Mouse (Mus musculus): ENCODE results near the gene Slc25a23.
"Not testable (repeated sequence)": the region's sequence is repeated elsewhere in the genome, so short reads cannot be mapped to it uniquely, and the experiment has no call there.

The Slc25a23 gene

GRCm38 (mm10) chr17:57078336-57078735 lies 18.7 kb upstream of the Slc25a23 start, which contains the start of gene Dennd1c:
Gene Dennd1c, minus strand, starts transcription at chr17:57078514.
- no peak for ATAC-seq (ENCODE audit: insufficient number of reproducible peaks, low FRiP score, low TSS enrichment)

GRCm38 (mm10) chr17:57076916-57077315 lies 17.3 kb upstream of the Slc25a23 start:
- ATAC-seq (ENCODE audit: insufficient number of reproducible peaks, low FRiP score, low TSS enrichment): no peak

GRCm38 (mm10) chr17:57070699-57071098 lies 11.0 kb upstream of the Slc25a23 start:
- no peak for ATAC-seq (ENCODE audit: insufficient number of reproducible peaks, low FRiP score, low TSS enrichment)

- no peak for ATAC-seq (ENCODE audit: insufficient number of reproducible peaks, low FRiP score, low TSS enrichment)
Measured at GRCm38 (mm10) chr17:57070272-57070671, 10.6 kb upstream of the Slc25a23 start.

- ATAC-seq (ENCODE audit: insufficient number of reproducible peaks, low FRiP score, low TSS enrichment): no peak
Measured at GRCm38 (mm10) chr17:57066908-57067307, 7.2 kb upstream of the Slc25a23 start.

- no peak for ATAC-seq (ENCODE audit: insufficient number of reproducible peaks, low FRiP score, low TSS enrichment)
Measured at GRCm38 (mm10) chr17:57063031-57063430, 3.4 kb upstream of the Slc25a23 start.

- ATAC-seq (ENCODE audit: insufficient number of reproducible peaks, low FRiP score, low TSS enrichment): no peak
Measured at GRCm38 (mm10) chr17:57062548-57062947, 2.9 kb upstream of the Slc25a23 start.

GRCm38 (mm10) chr17:57062011-57062521 lies 2.4 kb upstream of the Slc25a23 start:
- ATAC-seq (ENCODE audit: insufficient number of reproducible peaks, low FRiP score, low TSS enrichment): no peak

GRCm38 (mm10) chr17:57061069-57061468 lies 1.4 kb upstream of the Slc25a23 start:
- ATAC-seq (ENCODE audit: insufficient number of reproducible peaks, low FRiP score, low TSS enrichment): no peak

- ATAC-seq (ENCODE audit: insufficient number of reproducible peaks, low FRiP score, low TSS enrichment): peak; percentile 92
Measured at GRCm38 (mm10) chr17:57060231-57060801, 653 bp upstream of the Slc25a23 start.

- ATAC-seq (ENCODE audit: insufficient number of reproducible peaks, low FRiP score, low TSS enrichment): no peak
Measured at GRCm38 (mm10) chr17:57058891-57059485, 675 bp downstream of the Slc25a23 start, which contains the start of gene Crb3. Gene Crb3, plus strand, starts transcription at chr17:57059105.

GRCm38 (mm10) chr17:57056246-57056645 lies 3.4 kb downstream of the Slc25a23 start:
- no peak for ATAC-seq (ENCODE audit: insufficient number of reproducible peaks, low FRiP score, low TSS enrichment)

- not testable (repeated sequence) for ATAC-seq (ENCODE audit: insufficient number of reproducible peaks, low FRiP score, low TSS enrichment)
Measured at GRCm38 (mm10) chr17:57051679-57052078, 8.0 kb downstream of the Slc25a23 start.

- no peak for ATAC-seq (ENCODE audit: insufficient number of reproducible peaks, low FRiP score, low TSS enrichment)
Measured at GRCm38 (mm10) chr17:57048816-57049215, 10.8 kb downstream of the Slc25a23 start.

- ATAC-seq (ENCODE audit: insufficient number of reproducible peaks, low FRiP score, low TSS enrichment): no peak
Measured at GRCm38 (mm10) chr17:57047406-57047805, 12.3 kb downstream of the Slc25a23 start.

GRCm38 (mm10) chr17:57041554-57041953 lies 18.1 kb downstream of the Slc25a23 start, which contains the start of gene Slc25a41:
Gene Slc25a41, minus strand, starts transcription at chr17:57041654.
- no peak for ATAC-seq (ENCODE audit: insufficient number of reproducible peaks, low FRiP score, low TSS enrichment)

- ATAC-seq (ENCODE audit: insufficient number of reproducible peaks, low FRiP score, low TSS enrichment): no peak
Measured at GRCm38 (mm10) chr17:57038978-57039377, 20.7 kb downstream of the Slc25a23 start.

GRCm38 (mm10) chr17:57032854-57033253 lies 26.8 kb downstream of the Slc25a23 start:
- ATAC-seq (ENCODE audit: insufficient number of reproducible peaks, low FRiP score, low TSS enrichment): no peak

- ATAC-seq (ENCODE audit: insufficient number of reproducible peaks, low FRiP score, low TSS enrichment): peak; percentile 93
Measured at GRCm38 (mm10) chr17:57031661-57032420, 27.8 kb downstream of the Slc25a23 start.

GRCm38 (mm10) chr17:57030931-57031660 lies 28.6 kb downstream of the Slc25a23 start, which contains the start of gene Khsrp:
Gene Khsrp, minus strand, starts transcription at chr17:57031522.
- no peak for ATAC-seq (ENCODE audit: insufficient number of reproducible peaks, low FRiP score, low TSS enrichment)

Measured in cerebellum, adult (tissue).